Mouse (Mus musculus): Measurements from ENCODE around the gene Metap2. TPM values are rescaled to one million over a fixed set of nuclear protein-coding genes. Genes with fewer than 3 reads are reported as not detected.

The Metap2 gene
- polyA plus RNA-seq, 1 experiment from 2014 or later: 161 TPM

Other genes starting within 250 kb of the Metap2 start
- 0.87 and 1.1 TPM in 2 replicates for gene Usp44, start 65.5 kb downstream of the Metap2 start, polyA plus RNA-seq (2015; fragmentation: Nextera tagmentation; extraction: Ambion mirVana)
- 10.4 and 11.3 TPM in 2 replicates for gene Vezt, start 138.7 kb upstream of the Metap2 start, polyA plus RNA-seq (2015; fragmentation: Nextera tagmentation; extraction: Ambion mirVana)
- gene Fgd6, start 138.9 kb upstream of the Metap2 start, polyA plus RNA-seq (2015; fragmentation: Nextera tagmentation; extraction: Ambion mirVana): 3.5 and 3.7 TPM in 2 replicates